Mouse (Mus musculus) thymus, postnatal 0 days (tissue): ENCODE measurements around the gene Acsf3. TPM values are rescaled to one million over a fixed set of nuclear protein-coding genes. Genes with fewer than 3 reads are reported as not detected.
A peak's percentile ranks its signal among the peaks of the same experiment; 100 is the strongest.

Experiments used
- DNase-seq: peaks from one replicate; pipeline ENCODE4 v3.0.0-alpha.2; 2015; ENCODE audit warnings: low spot score
- polyA plus RNA-seq: library from polyadenylated mRNA; unstranded; fragments of >200 nt; fragmentation: Nextera tagmentation; extraction: Ambion mirVana; gene quantifications from 2 replicates; pipeline ENCODE4 v1.2.1, GENCODE M21; 2015

Gene Acsf3
- polyA plus RNA-seq, 1 experiment from 2014 or later: 14.0 TPM

- no peak for DNase-seq
Observed at GRCm38 (mm10) chr8:122850641-122851240, 75.5 kb downstream of the Acsf3 start.

- no peak for DNase-seq
Observed at GRCm38 (mm10) chr8:122851692-122852545, 76.6 kb downstream of the Acsf3 start.

- DNase-seq: no peak
Observed at GRCm38 (mm10) chr8:122852546-122852905, 77.2 kb downstream of the Acsf3 start.

- no peak for DNase-seq
Observed at GRCm38 (mm10) chr8:122853340-122853771, 78.1 kb downstream of the Acsf3 start.

GRCm38 (mm10) chr8:122854388-122854787, 79.1 kb downstream of the Acsf3 start:
- DNase-seq: no peak

GRCm38 (mm10) chr8:122855123-122855522, 79.8 kb downstream of the Acsf3 start:
- DNase-seq: no peak

GRCm38 (mm10) chr8:122856288-122856687, 81.0 kb downstream of the Acsf3 start:
- no peak for DNase-seq

GRCm38 (mm10) chr8:122859843-122860242, 84.6 kb downstream of the Acsf3 start:
- no peak for DNase-seq

- DNase-seq: no peak
Observed at GRCm38 (mm10) chr8:122864719-122865129, 89.4 kb downstream of the Acsf3 start.

GRCm38 (mm10) chr8:122865441-122865840, 90.2 kb downstream of the Acsf3 start:
- DNase-seq: peak; percentile 64

- no peak for DNase-seq
Observed at GRCm38 (mm10) chr8:122866231-122866630, 90.9 kb downstream of the Acsf3 start.

Other genes starting within 250 kb of the Acsf3 start
- 5.2 and 6.9 TPM in 2 replicates for gene Piezo1, start 224.2 kb upstream of the Acsf3 start, polyA plus RNA-seq
- gene Cdt1, start 207.5 kb upstream of the Acsf3 start, polyA plus RNA-seq: 50.6 and 51.1 TPM in 2 replicates
- gene Aprt, start 198.6 kb upstream of the Acsf3 start, polyA plus RNA-seq: 173 and 174 TPM in 2 replicates
- 10.5 and 11.7 TPM in 2 replicates for gene Galns, start 164.0 kb upstream of the Acsf3 start, polyA plus RNA-seq
- 52.9 and 56.9 TPM in 2 replicates for gene Trappc2l, start 163.8 kb upstream of the Acsf3 start, polyA plus RNA-seq
- gene Pabpn1l, start 152.7 kb upstream of the Acsf3 start, polyA plus RNA-seq: 0.36 and 0.43 TPM in 2 replicates
- 15.2 and 16.7 TPM in 2 replicates for gene Cbfa2t3, start 76.4 kb upstream of the Acsf3 start, polyA plus RNA-seq
- gene Cdh15, start 72.5 kb downstream of the Acsf3 start, polyA plus RNA-seq: 0.21 and 0.36 TPM in 2 replicates